Mouse (Mus musculus) midbrain, embryonic 10.5 days (tissue): Measurements from ENCODE around the gene Ciz1. TPM values are rescaled to one million over a fixed set of nuclear protein-coding genes. Genes with fewer than 3 reads are reported as not detected.
A peak's percentile ranks its signal among the peaks of the same experiment; 100 is the strongest.

Source experiments
- DNase-seq: peaks from one replicate; pipeline ENCODE4 v3.0.0-alpha.2; 2017; ENCODE audit warnings: low spot score
- H3K27ac ChIP-seq: fragments of 300-500 bp; sonication (generic); replicated peaks from 2 replicates; pipeline ENCODE4 v1.5.1; 2016; ENCODE audit warnings: mild to moderate bottlenecking
- H3K27me3 ChIP-seq: fragments of 300-500 bp; sonication (generic); 2 replicates; pipeline ENCODE4 v1.6.1; 2016; ENCODE audit warnings: low read depth, mild to moderate bottlenecking; ENCODE audit not compliant: poor library complexity, severe bottlenecking
- H3K36me3 ChIP-seq: fragments of 300-500 bp; sonication (generic); 2 replicates; pipeline ENCODE4 v1.6.1; 2016; ENCODE audit warnings: mild to moderate bottlenecking, moderate library complexity
- H3K4me1 ChIP-seq: fragments of 300-500 bp; sonication (generic); 2 replicates; pipeline ENCODE4 v1.6.1; 2016
- H3K4me3 ChIP-seq: fragments of 300-500 bp; sonication (generic); 2 replicates; pipeline ENCODE4 v1.5.1; 2016; ENCODE audit warnings: mild to moderate bottlenecking, moderate library complexity
- H3K9me3 ChIP-seq: fragments of 300-500 bp; sonication (generic); replicated peaks from 2 replicates; pipeline ENCODE4 v1.6.1; 2016; ENCODE audit warnings: mild to moderate bottlenecking
- WGBS: fragments of 180-500 bp; shearing (Covaris S2); methylation state at CpG from one replicate; pipeline ENCODE4 v1.1.7; 2016; 5-methylcytosine and 5-hydroxymethylcytosine counted together
- polyA plus RNA-seq: library from polyadenylated mRNA; unstranded; fragments of >200 nt; fragmentation: Nextera tagmentation; extraction: Ambion mirVana; gene quantifications from 2 replicates; pipeline ENCODE4 v1.2.1, GENCODE M21; 2016

Ciz1 gene
- polyA plus RNA-seq, 1 experiment from 2014 or later, result 60.5 TPM

DNA sequence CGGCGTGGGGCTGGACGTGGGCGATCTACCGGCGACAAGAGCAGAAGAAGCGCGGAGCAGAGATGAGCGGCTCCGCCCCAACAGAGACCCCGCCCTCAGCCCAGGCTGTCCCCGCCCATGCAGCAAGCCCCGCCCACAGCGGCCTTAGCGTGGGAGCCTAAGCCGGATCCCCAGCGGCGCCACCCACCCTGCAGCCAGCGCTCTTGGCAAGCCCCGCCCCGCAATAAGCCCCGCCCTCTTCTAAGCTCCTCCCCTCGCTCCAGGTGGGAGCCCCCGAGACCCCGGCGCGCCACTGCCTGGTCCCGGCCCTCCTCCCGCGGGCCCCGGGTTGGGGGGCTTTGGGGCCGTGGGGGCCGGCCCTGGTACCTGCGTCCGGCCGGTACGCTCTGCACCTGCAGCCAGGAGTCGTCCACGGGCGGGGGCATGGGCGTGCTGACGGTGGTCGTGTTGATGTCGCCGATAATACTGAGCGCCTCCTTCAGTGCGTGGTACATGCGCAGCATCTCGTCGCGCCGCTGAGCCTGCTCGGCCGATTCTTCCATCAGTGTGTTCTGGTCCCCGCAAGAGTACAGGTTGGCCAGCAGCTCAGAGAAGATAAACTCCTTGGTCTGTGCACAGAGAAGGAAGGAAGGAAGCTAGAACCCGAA is 39.7 kb upstream of the Ciz1 start:
- 2% methylated on average over 55 of the region's 56 CpGs for WGBS
- H3K4me3 ChIP-seq, result peak overlapping the region; percentile 83
- H3K4me1 ChIP-seq, result peaks cover 53% of the 10 kb centered on the region
- H3K36me3 ChIP-seq, result peaks cover 32% of the 10 kb centered on the region
- no peaks in the 10 kb centered on the region for H3K9me3 ChIP-seq
- peaks cover 75% of the 10 kb centered on the region for H3K27me3 ChIP-seq
- DNase-seq, result peak; percentile 93
- peak overlapping the region; percentile 85 for H3K27ac ChIP-seq

GRCm38 (mm10) chr2:32314831-32315230 is 37.3 kb upstream of the Ciz1 start:
- Histone ChIP-seq H3K36me3 (peaks cover 11% of the 10 kb centered on the region), H3K27ac (peak overlapping the region; percentile 61; the same call in 1 of the 2 replicates), H3K9me3 (no peaks in the 10 kb centered on the region), H3K27me3 (peaks cover 93% of the 10 kb centered on the region), H3K4me1 (peaks cover 70% of the 10 kb centered on the region), H3K4me3 (no peak overlapping the region)
- 94% methylated on average over 14 of the region's 14 CpGs for WGBS
- DNase-seq, result no peak

DNA sequence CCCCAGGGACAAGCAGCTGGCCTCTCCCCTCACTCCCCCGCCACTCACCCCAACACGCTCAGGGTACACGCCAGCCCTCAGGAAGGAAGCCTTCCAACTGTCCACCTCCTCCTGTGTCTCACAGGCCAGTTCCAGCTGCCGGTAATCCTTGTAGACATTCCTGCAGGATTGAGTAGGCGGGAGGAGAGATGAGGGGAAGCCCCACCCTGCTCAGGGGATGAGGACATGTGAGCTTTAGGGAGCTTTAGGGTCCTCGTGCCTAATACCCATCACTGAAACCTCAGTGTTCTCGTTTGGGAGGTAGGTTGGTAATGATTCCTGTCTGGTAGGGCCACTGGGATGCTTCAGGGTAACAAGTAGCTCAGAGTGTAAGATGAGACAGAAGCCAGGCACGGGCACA is 36.4 kb upstream of the Ciz1 start:
- Histone ChIP-seq H3K4me1 (peaks cover 77% of the 10 kb centered on the region), H3K27me3 (peaks cover 90% of the 10 kb centered on the region), H3K27ac (peak overlapping the region; percentile 61), H3K9me3 (no peaks in the 10 kb centered on the region), H3K36me3 (0 out of 2 replicates have a peak, but pooled peaks cover 5% of the 10 kb centered on the region), H3K4me3 (peak overlapping the region; percentile 24; the same call in 1 of the 2 replicates)
- peak; percentile 38 for DNase-seq
- WGBS, result 11% methylated on average over 8 of the region's 8 CpGs

- peaks cover 77% of the 10 kb centered on the region for H3K27me3 ChIP-seq
- no peak overlapping the region for H3K4me3 ChIP-seq
- peaks cover 68% of the 10 kb centered on the region for H3K4me1 ChIP-seq
- DNase-seq, result no peak
- WGBS, result 80% methylated on average over 20 of the region's 20 CpGs
- H3K27ac ChIP-seq, result peak overlapping the region; percentile 9
- no peaks in the 10 kb centered on the region for H3K9me3 ChIP-seq
- 0 out of 2 replicates have a peak, but pooled peaks cover 5% of the 10 kb centered on the region for H3K36me3 ChIP-seq
Measured at GRCm38 (mm10) chr2:32316887-32317656, 35.1 kb upstream of the Ciz1 start.

GRCm38 (mm10) chr2:32317791-32318417 is 34.2 kb upstream of the Ciz1 start:
- Histone ChIP-seq H3K36me3 (0 out of 2 replicates have a peak, but pooled peaks cover 5% of the 10 kb centered on the region), H3K27me3 (peaks cover 69% of the 10 kb centered on the region), H3K4me3 (peak overlapping the region; percentile 47), H3K4me1 (peaks cover 68% of the 10 kb centered on the region), H3K27ac (peak overlapping the region; percentile 76), H3K9me3 (no peaks in the 10 kb centered on the region)
- DNase-seq, result peak; percentile 72
- 13% methylated on average over 19 of the region's 19 CpGs for WGBS

DNA sequence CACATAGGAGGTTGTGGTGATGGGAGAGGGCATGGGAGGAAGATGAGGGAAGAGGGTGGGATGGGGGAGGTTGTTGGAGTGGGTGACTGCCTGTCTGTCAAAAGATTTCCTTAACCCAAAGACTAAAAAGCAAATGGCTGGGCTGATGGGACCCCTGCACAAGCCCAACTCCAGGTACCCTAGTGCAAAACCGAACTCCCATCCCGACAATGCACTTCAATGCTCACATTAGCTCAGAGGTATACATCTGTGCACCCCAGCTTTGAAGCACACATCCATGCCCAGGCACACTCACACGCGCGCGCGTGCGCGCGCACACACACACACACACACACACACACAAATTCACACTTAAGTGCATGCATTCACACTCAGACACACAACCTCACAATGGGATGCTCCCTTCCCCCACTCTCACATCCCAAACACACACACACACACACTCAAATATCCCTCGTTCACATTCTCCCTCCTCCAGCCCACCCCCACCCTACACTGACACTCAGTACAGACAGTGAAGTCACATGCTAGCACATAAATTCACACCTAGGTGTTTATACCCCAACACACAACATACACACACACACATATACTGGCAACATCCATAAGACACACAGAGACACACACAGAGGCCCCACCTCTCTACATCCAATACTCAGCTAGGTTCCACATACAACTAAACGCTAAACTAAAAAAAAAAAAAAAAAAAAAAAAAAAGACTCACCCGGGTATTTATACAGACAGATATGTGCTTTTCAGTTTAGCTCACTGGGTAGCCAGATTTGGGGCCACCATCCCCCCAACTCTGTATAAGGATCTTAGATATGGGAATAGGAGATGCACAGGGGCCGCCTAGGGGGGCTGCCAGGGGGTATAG is 33.2 kb upstream of the Ciz1 start:
- Histone ChIP-seq H3K27me3 (peaks cover 59% of the 10 kb centered on the region), H3K4me3 (peak overlapping the region; percentile 47), H3K9me3 (no peaks in the 10 kb centered on the region), H3K27ac (peak overlapping the region; percentile 76), H3K4me1 (peaks cover 75% of the 10 kb centered on the region), H3K36me3 (0 out of 2 replicates have a peak, but pooled peaks cover 5% of the 10 kb centered on the region)
- no peak for DNase-seq
- 71% methylated on average over 14 of the region's 14 CpGs for WGBS

DNA sequence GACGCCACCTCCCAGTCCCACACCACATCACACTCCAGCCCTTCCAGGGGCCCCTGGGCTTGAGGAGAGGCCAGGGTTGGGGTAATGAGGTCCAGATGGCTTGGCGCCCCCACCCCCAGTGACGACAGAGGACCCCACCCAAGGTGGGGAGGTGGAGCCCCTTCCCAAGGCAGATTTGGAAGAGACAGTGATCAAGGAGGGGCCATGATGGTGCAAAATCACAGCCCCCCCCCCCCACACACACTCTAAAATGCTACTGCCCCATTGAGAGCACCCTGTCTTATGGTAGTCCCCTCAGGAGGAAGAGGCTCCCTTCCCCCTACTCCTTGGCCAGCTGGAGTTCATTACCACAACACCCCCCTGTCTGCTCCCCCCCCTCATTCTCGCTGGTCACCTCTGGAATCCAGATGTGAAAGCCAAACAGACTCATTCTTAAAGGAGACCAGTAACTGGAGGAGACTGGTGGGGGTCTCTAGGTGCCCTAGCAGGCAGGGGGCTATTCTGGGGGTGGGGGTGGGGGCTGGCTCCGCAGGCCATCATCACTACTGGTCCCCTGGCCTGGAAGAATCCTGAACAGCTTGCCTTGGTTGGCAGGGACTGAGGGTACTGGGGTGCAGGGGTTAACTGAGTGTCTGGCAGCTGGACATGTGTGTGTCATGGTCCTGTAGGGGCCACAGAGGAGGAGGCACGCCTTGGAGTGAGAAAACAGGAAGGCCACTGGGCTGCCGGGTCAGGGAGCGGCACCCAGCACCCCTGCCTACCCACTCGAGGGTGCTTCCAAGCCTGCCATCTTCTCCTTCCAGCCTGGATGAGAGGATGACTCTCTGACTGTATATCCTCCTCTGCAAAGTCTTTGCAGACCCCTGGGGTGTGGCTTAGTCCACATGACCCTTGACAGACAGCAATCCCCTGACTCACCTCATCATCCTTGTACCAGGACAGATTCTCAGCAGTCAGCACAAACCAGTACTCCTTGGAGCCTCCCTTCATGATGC is 32.2 kb upstream of the Ciz1 start:
- H3K36me3 ChIP-seq, result 0 out of 2 replicates have a peak, but pooled peaks cover 2% of the 10 kb centered on the region
- H3K27ac ChIP-seq, result peak overlapping the region; percentile 52; the same call in 1 of the 2 replicates
- peaks cover 74% of the 10 kb centered on the region for H3K4me1 ChIP-seq
- H3K9me3 ChIP-seq, result no peaks in the 10 kb centered on the region
- H3K4me3 ChIP-seq, result no peak overlapping the region
- WGBS, result 58% methylated on average over 9 of the region's 9 CpGs
- H3K27me3 ChIP-seq, result peaks cover 51% of the 10 kb centered on the region
- DNase-seq, result peak; percentile 42

DNA sequence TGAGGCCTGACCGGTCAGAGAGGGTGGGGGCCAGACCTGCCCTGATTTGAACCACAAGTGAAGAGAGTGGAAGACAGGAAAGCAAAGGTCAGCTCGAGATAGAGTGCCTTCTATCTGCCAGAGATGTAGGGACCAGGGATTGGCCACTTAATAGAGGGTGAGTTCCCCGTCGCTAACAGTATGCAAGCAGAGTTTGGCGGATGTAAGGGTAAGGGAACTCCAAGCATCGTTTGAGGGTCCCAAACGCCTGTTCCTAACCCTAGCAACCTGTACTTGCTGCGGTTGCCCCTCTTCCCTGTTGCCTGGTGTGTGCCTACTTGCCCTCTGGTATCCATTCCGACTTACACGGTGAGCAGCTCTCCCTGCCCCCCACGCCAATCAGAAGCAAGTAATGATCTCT is 31.4 kb upstream of the Ciz1 start:
- Histone ChIP-seq H3K4me3 (no peak overlapping the region), H3K4me1 (peaks cover 66% of the 10 kb centered on the region), H3K27ac (0 out of 2 replicates have a peak overlapping the region, but pooled peaks have one; percentile 52), H3K27me3 (peaks cover 43% of the 10 kb centered on the region), H3K9me3 (no peaks in the 10 kb centered on the region), H3K36me3 (no peaks in the 10 kb centered on the region)
- 70% methylated on average over 11 of the region's 11 CpGs for WGBS
- no peak for DNase-seq

DNA sequence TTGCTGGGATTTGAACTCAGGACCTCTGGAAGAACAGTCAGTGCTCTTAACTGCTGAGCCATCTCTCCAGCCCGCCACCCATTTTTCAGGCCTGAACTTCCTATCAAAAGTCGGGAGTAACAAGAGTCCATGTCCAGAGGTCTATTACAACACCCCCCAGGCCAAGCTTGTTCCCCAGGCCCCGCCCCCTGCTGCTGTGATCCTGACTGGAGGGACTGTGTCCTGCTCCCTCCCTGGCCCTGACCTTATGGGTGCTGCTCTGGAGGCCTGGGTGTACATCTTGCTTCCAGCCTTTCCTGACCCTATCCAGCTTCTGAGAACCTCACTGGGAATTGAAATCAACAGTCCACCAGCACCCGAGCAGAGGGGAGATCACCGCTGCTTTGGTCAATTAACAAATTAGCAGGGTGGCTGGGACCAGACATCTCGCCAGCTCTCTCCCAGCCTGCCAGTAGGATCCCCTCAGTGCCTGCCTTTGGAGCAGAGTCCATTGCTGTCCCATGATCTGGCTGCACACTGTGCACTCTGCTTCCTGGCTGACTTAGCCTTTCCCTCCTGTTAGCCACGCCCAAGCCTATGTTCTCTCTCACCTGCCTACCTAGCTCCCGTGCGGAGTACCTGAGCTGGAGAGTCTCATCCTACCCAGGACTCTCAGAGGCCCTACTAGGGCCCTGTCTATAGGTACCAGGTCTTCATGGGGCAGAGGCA is 30.4 kb upstream of the Ciz1 start:
- WGBS, result 75% methylated on average over 9 of the region's 9 CpGs
- Histone ChIP-seq H3K36me3 (no peaks in the 10 kb centered on the region), H3K4me1 (peaks cover 57% of the 10 kb centered on the region), H3K9me3 (no peaks in the 10 kb centered on the region), H3K27ac (peak overlapping the region; percentile 10; the same call in 1 of the 2 replicates), H3K4me3 (no peak overlapping the region), H3K27me3 (peaks cover 33% of the 10 kb centered on the region)
- no peak for DNase-seq

DNA sequence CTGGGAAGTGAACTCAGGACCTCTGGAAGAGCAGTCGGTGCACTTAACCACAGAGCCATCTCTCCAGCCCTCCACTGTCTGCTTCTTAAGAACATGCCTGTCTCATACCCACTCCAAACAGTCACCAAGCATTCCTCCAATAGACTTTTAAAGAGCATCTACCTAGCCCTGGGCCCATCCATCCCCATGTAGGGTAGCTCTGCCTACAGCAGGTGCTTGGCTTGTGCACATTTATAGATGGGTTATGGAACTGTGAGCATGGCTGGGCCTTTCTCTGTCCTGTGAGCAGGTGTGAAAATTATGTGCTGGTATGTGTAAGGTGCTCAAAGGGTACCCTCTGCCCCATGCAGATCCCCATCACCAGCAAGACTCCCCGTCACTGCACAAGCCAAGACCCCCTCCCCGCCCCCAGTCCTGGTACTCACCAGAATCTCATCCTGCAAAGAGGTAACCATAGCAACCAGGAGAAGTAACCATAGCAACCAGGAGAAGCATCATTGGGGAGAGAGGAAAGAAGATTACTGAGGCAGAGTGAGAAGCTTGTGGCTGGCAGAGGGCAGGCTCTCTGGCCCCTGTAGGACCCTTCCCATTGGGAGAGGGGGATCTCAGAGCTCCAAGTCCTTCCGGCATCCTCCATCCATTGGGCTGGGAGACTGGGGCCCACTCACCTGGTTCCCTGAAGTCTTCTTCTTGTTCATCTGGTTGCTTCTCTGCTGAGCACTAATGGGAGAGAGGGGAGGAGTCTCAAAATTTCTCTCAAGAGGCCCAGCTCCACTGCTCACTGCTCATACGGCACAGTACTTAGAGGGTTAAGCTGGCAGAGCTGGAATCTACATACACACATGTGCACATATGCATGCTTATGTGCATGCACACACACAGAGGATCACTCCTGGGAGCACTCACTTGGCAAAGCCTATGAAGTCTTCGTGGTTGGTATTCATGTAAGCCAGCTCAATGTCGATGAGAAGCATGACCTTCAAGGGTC is 29.1 kb upstream of the Ciz1 start:
- 68% methylated on average over 7 of the region's 7 CpGs for WGBS
- peaks cover 20% of the 10 kb centered on the region for H3K27me3 ChIP-seq
- H3K27ac ChIP-seq, result no peak overlapping the region; the same call in 1 of the 2 replicates
- H3K4me1 ChIP-seq, result peaks cover 44% of the 10 kb centered on the region
- no peaks in the 10 kb centered on the region for H3K9me3 ChIP-seq
- H3K36me3 ChIP-seq, result no peaks in the 10 kb centered on the region
- no peak overlapping the region for H3K4me3 ChIP-seq
- no peak for DNase-seq
